Mouse (Mus musculus): Measurements from ENCODE around the gene Rgs7bp. TPM values are rescaled to one million over a fixed set of nuclear protein-coding genes. Genes with fewer than 3 reads are reported as not detected.
A peak's percentile ranks its signal among the peaks of the same experiment; 100 is the strongest.

Rgs7bp gene
- 1.0 and 1.1 TPM in 2 replicates for polyA plus RNA-seq (2015; fragmentation: Nextera tagmentation; extraction: Ambion mirVana)

- Histone ChIP-seq H3K27me3 (peaks cover 16% of the 10 kb centered on the region), H3K9me3 (no peaks in the 10 kb centered on the region)
- under 1% methylated on average over 69 of the region's 75 CpGs for WGBS
Observed at GRCm38 (mm10) chr13:105054181-105054940, at the start of gene Rgs7bp. Gene Rgs7bp, minus strand, starts transcription at chr13:105054930.

GRCm38 (mm10) chr13:105104385-105104784, 49.7 kb upstream of the Rgs7bp start:
- Histone ChIP-seq H3K4me2 (no peak overlapping the region), H3K4me1 (no peaks in the 10 kb centered on the region), H3K9ac (no peak overlapping the region), H3K27me3 (no peaks in the 10 kb centered on the region), H3K27ac (no peak overlapping the region), H3K4me3 (no peak overlapping the region), H3K9me3 (no peaks in the 10 kb centered on the region), H3K36me3 (no peaks in the 10 kb centered on the region)
- 65% methylated on average over 2 of the region's 2 CpGs for WGBS
- no peak for ATAC-seq (ENCODE audit: borderline replicate concordance, extremely low read depth, low FRiP score, low TSS enrichment)

More at GRCm38 (mm10) chr13:105054181-105054940, at the start of gene Rgs7bp:
- peak within 1 kb of the TSS; percentile 92 for H3K4me2 ChIP-seq
- H3K4me1 ChIP-seq, result peaks cover 6% of the 10 kb centered on the region; the same call in 1 of the 2 replicates
- H3K4me3 ChIP-seq, result peak within 1 kb of the TSS; percentile 55
- peak within 1 kb of the TSS; percentile 36 for H3K9ac ChIP-seq
- H3K36me3 ChIP-seq, result no peaks in the 10 kb centered on the region
- ATAC-seq (ENCODE audit: borderline replicate concordance, extremely low read depth, low FRiP score, low TSS enrichment), result peak; percentile 87
- H3K27ac ChIP-seq, result peak within 1 kb of the TSS; percentile 21; the same call in 1 of the 2 replicates

DNA sequence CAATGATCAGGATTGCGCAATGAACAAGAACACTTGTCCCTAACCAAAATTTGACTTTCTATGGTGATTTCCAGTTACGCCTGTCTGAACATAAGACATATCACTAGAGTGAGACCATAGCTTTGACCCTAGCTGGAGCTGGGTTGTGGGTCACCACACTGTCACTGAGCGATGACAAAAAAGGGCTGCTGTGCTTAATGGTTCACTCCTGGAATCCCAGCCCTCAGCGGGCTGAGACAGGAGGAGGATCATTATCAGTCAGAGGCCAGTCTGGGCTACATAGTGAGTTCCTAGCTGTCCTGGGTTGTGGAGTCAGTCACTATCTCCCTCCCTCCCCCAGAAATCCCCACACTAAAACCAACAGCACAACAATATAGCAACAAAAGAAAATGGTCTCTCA, 46.0 kb upstream of the Rgs7bp start:
- Histone ChIP-seq H3K9me3 (no peaks in the 10 kb centered on the region), H3K4me1 (no peaks in the 10 kb centered on the region), H3K9ac (no peak overlapping the region), H3K27ac (no peak overlapping the region), H3K4me3 (no peak overlapping the region), H3K36me3 (no peaks in the 10 kb centered on the region), H3K27me3 (no peaks in the 10 kb centered on the region), H3K4me2 (no peak overlapping the region)
- ATAC-seq (ENCODE audit: borderline replicate concordance, extremely low read depth, low FRiP score, low TSS enrichment), result no peak
- 75% methylated on average over 4 of the region's 4 CpGs for WGBS

- WGBS, result 65% methylated on average over 2 of the region's 2 CpGs
- no peak overlapping the region for H3K4me3 ChIP-seq
- no peaks in the 10 kb centered on the region for H3K9me3 ChIP-seq
- no peak for ATAC-seq (ENCODE audit: borderline replicate concordance, extremely low read depth, low FRiP score, low TSS enrichment)
- no peaks in the 10 kb centered on the region for H3K27me3 ChIP-seq
- H3K4me2 ChIP-seq, result no peak overlapping the region
- H3K4me1 ChIP-seq, result no peaks in the 10 kb centered on the region
- no peak overlapping the region for H3K9ac ChIP-seq
- H3K36me3 ChIP-seq, result no peaks in the 10 kb centered on the region
- H3K27ac ChIP-seq, result no peak overlapping the region
Observed at GRCm38 (mm10) chr13:105096316-105096715, 41.6 kb upstream of the Rgs7bp start.

GRCm38 (mm10) chr13:105089276-105089675, 34.5 kb upstream of the Rgs7bp start:
- Histone ChIP-seq H3K36me3 (no peaks in the 10 kb centered on the region), H3K9ac (no peak overlapping the region), H3K27ac (no peak overlapping the region), H3K4me3 (no peak overlapping the region), H3K4me1 (no peaks in the 10 kb centered on the region), H3K4me2 (no peak overlapping the region), H3K27me3 (no peaks in the 10 kb centered on the region), H3K9me3 (no peaks in the 10 kb centered on the region)
- ATAC-seq (ENCODE audit: borderline replicate concordance, extremely low read depth, low FRiP score, low TSS enrichment), result no peak
- 90% methylated on average over 3 of the region's 3 CpGs for WGBS

DNA sequence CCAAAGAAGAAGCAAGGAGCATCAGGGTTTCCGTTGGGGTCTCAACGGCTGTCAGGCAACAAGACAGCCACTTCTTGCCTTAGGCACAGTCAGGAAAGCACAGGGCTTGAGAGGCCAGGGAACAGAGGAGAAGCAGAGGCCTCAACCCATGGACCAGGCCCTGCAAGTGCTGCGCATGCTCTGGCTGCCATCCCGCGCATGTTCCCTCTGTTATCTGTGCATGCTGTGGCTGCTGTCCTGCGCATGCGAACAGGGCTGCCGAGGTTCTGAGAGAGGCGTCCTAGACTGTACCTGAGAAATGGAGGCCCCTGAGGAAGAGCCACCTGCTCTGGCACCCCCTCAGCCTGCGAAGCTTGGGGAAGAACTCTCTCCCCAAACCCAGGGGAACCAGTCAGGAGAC, 27.1 kb upstream of the Rgs7bp start, which contains the start of gene 4933425L06Rik:
TSS of gene 4933425L06Rik (plus strand) at position 261 of the 400 bp plus-strand sequence.
- H3K27ac ChIP-seq, result no peak within 1 kb of the TSS
- H3K4me3 ChIP-seq, result no peak within 1 kb of the TSS
- H3K27me3 ChIP-seq, result no peaks in the 10 kb centered on the region
- no peaks in the 10 kb centered on the region for H3K9me3 ChIP-seq
- no peak within 1 kb of the TSS for H3K4me2 ChIP-seq
- H3K36me3 ChIP-seq, result no peaks in the 10 kb centered on the region
- H3K9ac ChIP-seq, result no peak within 1 kb of the TSS
- ATAC-seq (ENCODE audit: borderline replicate concordance, extremely low read depth, low FRiP score, low TSS enrichment), result no peak
- 84% methylated on average over 10 of the region's 10 CpGs for WGBS
- no peaks in the 10 kb centered on the region for H3K4me1 ChIP-seq

GRCm38 (mm10) chr13:105066890-105067845, 12.4 kb upstream of the Rgs7bp start:
- Histone ChIP-seq H3K9ac (no peak overlapping the region), H3K4me2 (no peak overlapping the region), H3K4me3 (no peak overlapping the region), H3K36me3 (no peaks in the 10 kb centered on the region), H3K4me1 (no peaks in the 10 kb centered on the region), H3K27me3 (no peaks in the 10 kb centered on the region), H3K9me3 (no peaks in the 10 kb centered on the region), H3K27ac (no peak overlapping the region)
- ATAC-seq (ENCODE audit: borderline replicate concordance, extremely low read depth, low FRiP score, low TSS enrichment), result no peak
- 53% methylated on average over 7 of the region's 7 CpGs for WGBS

- H3K4me2 ChIP-seq, result no peak overlapping the region
- no peaks in the 10 kb centered on the region for H3K9me3 ChIP-seq
- H3K27me3 ChIP-seq, result no peaks in the 10 kb centered on the region
- no peak overlapping the region for H3K9ac ChIP-seq
- no peak overlapping the region for H3K4me3 ChIP-seq
- H3K36me3 ChIP-seq, result no peaks in the 10 kb centered on the region
- no peak overlapping the region for H3K27ac ChIP-seq
- ATAC-seq (ENCODE audit: borderline replicate concordance, extremely low read depth, low FRiP score, low TSS enrichment), result no peak
- no peaks in the 10 kb centered on the region for H3K4me1 ChIP-seq
Observed at GRCm38 (mm10) chr13:105066119-105066518, 11.4 kb upstream of the Rgs7bp start.

DNA sequence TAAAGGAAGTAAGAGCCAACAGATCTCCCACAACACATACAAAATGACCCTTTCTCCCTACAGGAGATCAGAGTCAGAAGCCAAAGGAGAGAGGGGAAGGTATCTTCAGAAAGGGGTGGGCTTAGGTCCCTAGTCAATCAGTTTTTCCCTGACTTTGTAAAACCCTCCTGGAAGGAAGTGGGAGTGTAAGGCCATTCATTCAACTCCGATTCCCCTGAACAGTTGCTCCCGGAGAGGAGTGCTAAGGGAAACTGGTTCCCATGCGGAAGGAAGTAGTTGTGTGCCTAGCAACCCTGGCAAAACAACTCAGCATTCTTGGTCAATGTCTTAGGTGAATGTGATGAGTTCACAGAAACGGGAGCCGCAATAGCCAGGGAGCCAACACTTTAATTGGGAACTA, 644 bp upstream of the Rgs7bp start:
- H3K27me3 ChIP-seq, result peaks cover 16% of the 10 kb centered on the region
- H3K4me3 ChIP-seq, result peak overlapping the region; percentile 55; the same call in 1 of the 2 replicates
- ATAC-seq (ENCODE audit: borderline replicate concordance, extremely low read depth, low FRiP score, low TSS enrichment), result no peak
- WGBS, result 21% methylated on average over 5 of the region's 5 CpGs
- H3K4me1 ChIP-seq, result peaks cover 6% of the 10 kb centered on the region; the same call in 1 of the 2 replicates
- H3K9ac ChIP-seq, result no peak overlapping the region
- H3K36me3 ChIP-seq, result no peaks in the 10 kb centered on the region
- peak overlapping the region; percentile 92 for H3K4me2 ChIP-seq
- peak overlapping the region; percentile 21; the same call in 1 of the 2 replicates for H3K27ac ChIP-seq
- H3K9me3 ChIP-seq, result no peaks in the 10 kb centered on the region

DNA sequence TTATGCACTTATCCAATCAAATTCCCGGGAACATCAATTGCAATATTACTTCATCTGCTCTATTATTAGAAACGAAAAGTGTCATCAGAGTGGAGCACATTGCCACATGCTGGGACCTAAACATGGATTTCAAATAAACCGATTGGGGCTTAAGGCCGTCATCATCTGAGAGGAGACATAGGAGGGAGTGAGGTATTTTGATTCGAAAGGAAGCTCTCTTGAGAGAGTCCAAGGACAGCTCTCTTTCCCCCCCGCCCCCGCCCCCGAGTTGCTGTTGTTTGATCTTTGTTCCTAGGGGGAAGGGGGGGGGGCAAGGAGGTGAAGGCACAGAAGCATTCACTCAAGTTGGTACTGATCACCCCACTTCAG, 195 bp upstream of the Rgs7bp start:
- WGBS, result 0% methylated on average over 8 of the region's 8 CpGs
- Histone ChIP-seq H3K9me3 (no peaks in the 10 kb centered on the region), H3K36me3 (no peaks in the 10 kb centered on the region), H3K4me3 (peak overlapping the region; percentile 55), H3K4me1 (peaks cover 6% of the 10 kb centered on the region; the same call in 1 of the 2 replicates), H3K27ac (peak overlapping the region; percentile 21; the same call in 1 of the 2 replicates), H3K9ac (no peak overlapping the region), H3K27me3 (peaks cover 16% of the 10 kb centered on the region), H3K4me2 (peak overlapping the region; percentile 92)
- ATAC-seq (ENCODE audit: borderline replicate concordance, extremely low read depth, low FRiP score, low TSS enrichment), result no peak

DNA sequence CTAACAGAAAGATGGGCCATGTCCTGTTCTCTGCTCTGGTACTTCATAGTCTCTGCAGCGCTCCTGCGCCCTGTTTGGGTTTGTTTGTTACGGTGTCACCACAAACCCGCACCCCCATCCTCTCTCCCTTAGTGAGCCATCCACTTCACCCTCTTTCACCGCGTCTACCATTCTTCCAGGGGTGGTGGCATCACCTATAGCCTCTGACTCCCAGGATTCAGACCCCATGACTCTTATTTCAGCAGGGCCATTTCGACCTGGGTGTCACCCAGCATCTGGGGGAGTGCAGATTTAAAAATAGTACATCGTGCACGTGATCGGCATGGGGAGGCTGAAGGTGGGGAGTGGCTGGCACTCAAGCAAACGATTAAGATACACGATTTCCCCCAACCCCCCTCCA, 1.1 kb downstream of the Rgs7bp start:
- Histone ChIP-seq H3K4me3 (peak overlapping the region; percentile 55), H3K4me2 (peak overlapping the region; percentile 92), H3K9ac (peak overlapping the region; percentile 36; the same call in 1 of the 2 replicates), H3K9me3 (no peaks in the 10 kb centered on the region), H3K27ac (no peak overlapping the region), H3K4me1 (peaks cover 6% of the 10 kb centered on the region; the same call in 1 of the 2 replicates), H3K36me3 (no peaks in the 10 kb centered on the region), H3K27me3 (peaks cover 16% of the 10 kb centered on the region)
- 3% methylated on average over 12 of the region's 12 CpGs for WGBS
- no peak for ATAC-seq (ENCODE audit: borderline replicate concordance, extremely low read depth, low FRiP score, low TSS enrichment)

Data from lung, embryonic 15.5 days (tissue).